Mouse (Mus musculus): ENCODE data around the gene Pafah1b1. TPM values are rescaled to one million over a fixed set of nuclear protein-coding genes. Genes with fewer than 3 reads are reported as not detected.

Pafah1b1 gene
- total and polyA plus RNA-seq, 2 experiments = 8.1 to 40.6 TPM

- no peaks in the 10 kb centered on the region for H3K27me3 ChIP-seq (ENCODE audit: control insufficient read depth, insufficient read depth, low read length)
- no peak overlapping the region for H3K27ac ChIP-seq (replicated peaks; ENCODE audit: insufficient read depth, low read depth, low read length)
- H3K4me1 ChIP-seq (ENCODE audit: control insufficient read depth, insufficient read depth, low read length) = peaks cover 33% of the 10 kb centered on the region
- no peak overlapping the region for H3K9ac ChIP-seq (ENCODE audit: low read depth, low read length)
- DNase-seq (ENCODE audit: extremely low read depth, low read depth, low spot score) = no peak
- peaks cover 39% of the 10 kb centered on the region for H3K36me3 ChIP-seq (ENCODE audit: control insufficient read depth, insufficient read depth, low read length)
- no peak for TF ChIP-seq POLR2A (IDR thresholded peaks at IDR 0.05; ENCODE audit: extremely low read depth, insufficient read depth, low read length)
- TF ChIP-seq CTCF (IDR thresholded peaks at IDR 0.05; ENCODE audit: low read depth, low read length) = no peak
- peaks cover 54% of the 10 kb centered on the region for H3K79me2 ChIP-seq (ENCODE audit: control insufficient read depth, insufficient read depth, low read length)
- no peak overlapping the region for H3K4me3 ChIP-seq (ENCODE audit: insufficient read depth, low read depth, low read length)
- 67% methylated on average over 3 of the region's 3 CpGs for WGBS
Measured at GRCm38 (mm10) chr11:74655941-74656340, 68.5 kb downstream of the Pafah1b1 start.

- peak overlapping the region; percentile 19 for H3K9ac ChIP-seq (ENCODE audit: low read depth, low read length)
- DNase-seq (ENCODE audit: extremely low read depth, low read depth, low spot score) = no peak
- WGBS = 27% methylated on average over 6 of the region's 6 CpGs
- TF ChIP-seq POLR2A (IDR thresholded peaks at IDR 0.05; ENCODE audit: extremely low read depth, insufficient read depth, low read length) = no peak
- no peak for TF ChIP-seq CTCF (IDR thresholded peaks at IDR 0.05; ENCODE audit: low read depth, low read length)
- H3K4me3 ChIP-seq (ENCODE audit: insufficient read depth, low read depth, low read length) = peak overlapping the region; percentile 28; the same call in 1 of the 2 replicates
- peaks cover 65% of the 10 kb centered on the region for H3K79me2 ChIP-seq (ENCODE audit: control insufficient read depth, insufficient read depth, low read length)
- peaks cover 21% of the 10 kb centered on the region for H3K36me3 ChIP-seq (ENCODE audit: control insufficient read depth, insufficient read depth, low read length)
- peaks cover 39% of the 10 kb centered on the region for H3K4me1 ChIP-seq (ENCODE audit: control insufficient read depth, insufficient read depth, low read length)
- H3K27me3 ChIP-seq (ENCODE audit: control insufficient read depth, insufficient read depth, low read length) = no peaks in the 10 kb centered on the region
- H3K27ac ChIP-seq (replicated peaks; ENCODE audit: insufficient read depth, low read depth, low read length) = peak overlapping the region; percentile 53
Measured at GRCm38 (mm10) chr11:74653385-74653784, 71.1 kb downstream of the Pafah1b1 start.

- 12% methylated on average over 4 of the region's 4 CpGs for WGBS
- Histone ChIP-seq H3K36me3 (ENCODE audit: control insufficient read depth, insufficient read depth, low read length) (peaks cover 17% of the 10 kb centered on the region), H3K79me2 (ENCODE audit: control insufficient read depth, insufficient read depth, low read length) (peaks cover 65% of the 10 kb centered on the region), H3K27ac (replicated peaks; ENCODE audit: insufficient read depth, low read depth, low read length) (peak overlapping the region; percentile 53), H3K27me3 (ENCODE audit: control insufficient read depth, insufficient read depth, low read length) (no peaks in the 10 kb centered on the region), H3K4me3 (ENCODE audit: insufficient read depth, low read depth, low read length) (peak overlapping the region; percentile 28; the same call in 1 of the 2 replicates), H3K4me1 (ENCODE audit: control insufficient read depth, insufficient read depth, low read length) (peaks cover 39% of the 10 kb centered on the region), H3K9ac (ENCODE audit: low read depth, low read length) (0 out of 2 replicates have a peak overlapping the region, but pooled peaks have one; percentile 2)
- peak; percentile 92 for DNase-seq (ENCODE audit: extremely low read depth, low read depth, low spot score)
- TF ChIP-seq POLR2A (IDR thresholded peaks at IDR 0.05; ENCODE audit: extremely low read depth, insufficient read depth, low read length) = no peak
- TF ChIP-seq CTCF (IDR thresholded peaks at IDR 0.05; ENCODE audit: low read depth, low read length) = no peak
Measured at GRCm38 (mm10) chr11:74652791-74653191, 71.7 kb downstream of the Pafah1b1 start.

GRCm38 (mm10) chr11:74650576-74651100 lies 73.8 kb downstream of the Pafah1b1 start:
- H3K27ac ChIP-seq (replicated peaks; ENCODE audit: insufficient read depth, low read depth, low read length) = peak overlapping the region; percentile 77
- TF ChIP-seq CTCF (IDR thresholded peaks at IDR 0.05; ENCODE audit: low read depth, low read length) (no peak), POLR2A (IDR thresholded peaks at IDR 0.05; ENCODE audit: extremely low read depth, insufficient read depth, low read length) (no peak)
- 11% methylated on average over 4 of the region's 4 CpGs for WGBS
- H3K4me1 ChIP-seq (ENCODE audit: control insufficient read depth, insufficient read depth, low read length) = peaks cover 40% of the 10 kb centered on the region
- peaks cover 5% of the 10 kb centered on the region for H3K36me3 ChIP-seq (ENCODE audit: control insufficient read depth, insufficient read depth, low read length)
- no peaks in the 10 kb centered on the region for H3K27me3 ChIP-seq (ENCODE audit: control insufficient read depth, insufficient read depth, low read length)
- no peak for DNase-seq (ENCODE audit: extremely low read depth, low read depth, low spot score)
- H3K9ac ChIP-seq (ENCODE audit: low read depth, low read length) = peak overlapping the region; percentile 28
- H3K79me2 ChIP-seq (ENCODE audit: control insufficient read depth, insufficient read depth, low read length) = peaks cover 53% of the 10 kb centered on the region
- H3K4me3 ChIP-seq (ENCODE audit: insufficient read depth, low read depth, low read length) = peak overlapping the region; percentile 52

- DNase-seq (ENCODE audit: extremely low read depth, low read depth, low spot score) = peak; percentile 98
- peaks cover 41% of the 10 kb centered on the region for H3K4me1 ChIP-seq (ENCODE audit: control insufficient read depth, insufficient read depth, low read length)
Measured at GRCm38 (mm10) chr11:74649647-74650551, 74.6 kb downstream of the Pafah1b1 start.

More at GRCm38 (mm10) chr11:74649647-74650551, 74.6 kb downstream of the Pafah1b1 start:
- peak overlapping the region; percentile 98 for H3K4me3 ChIP-seq (ENCODE audit: insufficient read depth, low read depth, low read length)
- TF ChIP-seq CTCF (IDR thresholded peaks at IDR 0.05; ENCODE audit: low read depth, low read length) = no peak
- TF ChIP-seq POLR2A (IDR thresholded peaks at IDR 0.05; ENCODE audit: extremely low read depth, insufficient read depth, low read length) = no peak
- H3K79me2 ChIP-seq (ENCODE audit: control insufficient read depth, insufficient read depth, low read length) = peaks cover 48% of the 10 kb centered on the region
- under 1% methylated on average over 53 of the region's 53 CpGs for WGBS
- peaks cover 5% of the 10 kb centered on the region for H3K36me3 ChIP-seq (ENCODE audit: control insufficient read depth, insufficient read depth, low read length)
- H3K9ac ChIP-seq (ENCODE audit: low read depth, low read length) = peak overlapping the region; percentile 99
- H3K27me3 ChIP-seq (ENCODE audit: control insufficient read depth, insufficient read depth, low read length) = no peaks in the 10 kb centered on the region
- H3K27ac ChIP-seq (replicated peaks; ENCODE audit: insufficient read depth, low read depth, low read length) = peak overlapping the region; percentile 98
